Mouse (Mus musculus) spleen, adult 18-20 months (tissue): ENCODE results near the gene Myl7.
"Not testable (repeated sequence)": the region's sequence is repeated elsewhere in the genome, so short reads cannot be mapped to it uniquely, and the experiment has no call there.

Experiments
- DNase-seq, 2 experiments: peaks; one replicate each; pipeline ENCODE4 v3.0.0; 2022; ENCODE audit warnings: mixed read lengths in 2 of 2

Myl7 gene

DNA sequence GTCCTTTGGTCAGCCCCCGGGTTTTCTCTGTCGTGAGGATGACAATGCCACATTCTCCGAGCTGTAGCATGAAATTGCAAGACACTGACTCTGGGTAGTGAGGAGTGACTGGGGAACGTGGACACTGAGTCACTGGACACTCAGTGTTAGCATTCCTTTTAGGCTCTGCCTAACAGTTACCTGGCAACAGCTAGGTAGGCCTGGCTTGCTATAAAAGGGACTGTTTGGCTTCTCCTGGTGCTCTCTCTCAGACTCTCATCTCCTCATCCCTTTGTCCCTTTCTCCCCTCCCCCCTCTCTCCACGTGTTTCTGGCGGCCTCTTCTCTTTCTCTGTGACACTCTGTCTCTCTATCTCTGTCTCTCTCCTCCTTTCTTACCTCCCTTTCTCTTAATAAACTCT is 3.8 kb upstream of the Myl7 start:
- DNase-seq, result no peak

DNA sequence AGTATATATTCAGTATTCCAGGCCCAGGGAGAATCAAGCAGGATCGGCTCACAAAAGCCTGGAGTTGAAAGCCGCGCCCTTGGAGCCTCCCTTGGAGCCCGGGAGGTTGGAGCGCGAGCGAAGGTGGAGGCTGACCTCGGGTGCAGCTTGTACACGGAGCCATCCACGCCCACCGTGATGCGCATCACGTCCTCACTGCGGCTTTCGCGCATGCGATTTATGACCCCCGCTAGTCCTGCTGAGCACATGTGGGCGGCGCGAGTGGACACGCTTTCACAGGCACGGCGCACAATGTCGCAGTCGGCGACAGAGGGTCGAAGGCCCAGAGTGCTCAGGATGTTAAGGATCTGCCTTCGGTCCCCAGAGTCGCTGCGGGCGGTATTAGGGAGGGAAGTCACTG is 3.4 kb upstream of the Myl7 start:
- DNase-seq, result no peak

DNA sequence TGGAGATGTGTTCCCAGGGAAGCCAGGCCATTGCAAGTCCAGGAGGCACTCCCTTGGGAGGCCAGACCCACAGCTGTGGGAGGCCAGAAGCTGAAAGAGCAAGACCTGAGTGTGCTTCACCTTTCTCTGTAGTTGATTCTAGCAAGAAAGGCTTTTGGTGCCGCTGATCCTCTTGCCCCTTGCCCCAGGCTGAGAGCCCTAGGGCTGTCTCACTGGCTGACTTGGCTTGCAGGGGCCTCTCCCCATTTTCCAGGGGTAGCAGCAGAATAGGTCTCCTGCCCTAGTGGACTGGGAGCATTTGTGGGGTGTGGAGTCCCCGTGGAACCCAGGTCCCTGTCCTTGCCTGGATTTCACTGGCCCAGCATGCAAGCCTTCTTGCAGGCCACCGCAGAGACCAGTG is 2.7 kb upstream of the Myl7 start:
- no peak for DNase-seq

- no peak for DNase-seq
Measured at GRCm38 (mm10) chr11:5899286-5899685, 704 bp upstream of the Myl7 start.

GRCm38 (mm10) chr11:5897839-5898238 is 743 bp downstream of the Myl7 start:
- no peak for DNase-seq

- DNase-seq, result no peak
Measured at GRCm38 (mm10) chr11:5897230-5897629, 1.4 kb downstream of the Myl7 start.

DNA sequence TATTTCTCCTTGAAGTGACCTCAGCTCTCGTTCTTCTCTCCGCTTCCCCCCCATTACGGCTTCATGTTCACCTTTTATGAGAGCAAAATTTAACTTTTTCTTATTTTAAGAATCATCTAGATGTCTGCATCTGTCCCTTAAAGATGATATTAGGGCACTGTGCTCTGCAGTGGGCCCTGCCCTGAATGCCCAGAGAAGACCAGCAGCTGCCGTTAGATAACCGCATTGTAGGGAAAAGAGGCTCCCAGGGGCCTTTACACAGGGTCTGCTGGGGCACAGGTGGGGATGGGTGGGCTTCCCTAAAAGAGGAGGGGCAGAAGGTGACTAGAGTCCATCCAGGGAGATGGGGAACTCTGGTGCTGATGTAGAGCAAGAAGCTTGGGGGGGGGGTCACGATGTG is 4.8 kb downstream of the Myl7 start:
- DNase-seq, result no peak

DNA sequence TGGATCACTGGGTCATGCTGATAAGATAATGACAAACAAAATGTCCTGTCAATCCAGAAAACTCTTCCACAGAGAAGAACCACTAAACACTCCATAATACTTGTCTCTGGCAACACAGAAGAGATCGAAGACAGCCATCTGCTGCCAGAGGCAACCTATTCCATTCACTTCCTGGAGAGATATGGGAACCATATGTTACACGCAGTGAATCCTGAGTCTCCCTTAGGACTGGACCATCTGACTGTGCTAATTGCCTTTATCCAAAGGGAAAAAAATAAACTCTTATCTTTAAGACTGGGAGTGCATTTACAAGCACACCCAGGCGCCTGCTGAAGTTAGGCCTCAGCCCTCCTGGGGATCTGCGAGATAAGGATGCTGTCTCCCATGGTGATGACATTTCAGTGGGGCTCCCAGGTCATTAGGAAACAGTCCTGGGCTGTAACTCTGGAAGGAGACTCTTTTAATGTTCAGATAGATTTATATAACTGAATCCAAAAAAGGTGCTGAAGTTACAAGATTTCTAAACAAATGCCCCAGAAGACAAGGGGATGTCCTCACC is 5.7 kb downstream of the Myl7 start:
- DNase-seq, result no peak

DNA sequence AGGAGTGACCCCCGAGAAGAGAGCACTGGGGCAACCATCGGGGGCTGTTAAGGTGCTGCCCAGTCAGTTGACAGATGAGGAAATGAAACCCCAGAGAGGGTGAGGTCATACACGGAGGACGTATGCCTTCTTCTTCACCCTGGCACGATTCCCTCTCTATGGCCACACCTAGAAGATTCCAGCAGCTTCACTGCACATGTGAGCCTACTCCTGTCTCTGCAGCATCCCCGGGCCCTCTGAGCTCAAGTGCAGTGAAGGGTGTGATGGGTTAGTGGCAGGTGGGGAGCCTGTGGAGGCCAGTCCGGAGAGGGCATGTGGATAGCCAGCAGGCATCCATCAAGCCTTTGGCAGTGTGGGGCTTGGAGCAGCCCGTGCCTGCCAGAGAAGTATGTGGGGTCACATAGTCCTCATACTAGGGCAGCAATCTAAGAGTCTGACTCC is 6.4 kb downstream of the Myl7 start:
- peak in 1 of 2 experiments; percentile 20 for DNase-seq

GRCm38 (mm10) chr11:5888563-5888962 is 10.0 kb downstream of the Myl7 start:
- not testable (repeated sequence) for DNase-seq

GRCm38 (mm10) chr11:5887250-5887649 is 11.3 kb downstream of the Myl7 start:
- DNase-seq, result no peak

DNA sequence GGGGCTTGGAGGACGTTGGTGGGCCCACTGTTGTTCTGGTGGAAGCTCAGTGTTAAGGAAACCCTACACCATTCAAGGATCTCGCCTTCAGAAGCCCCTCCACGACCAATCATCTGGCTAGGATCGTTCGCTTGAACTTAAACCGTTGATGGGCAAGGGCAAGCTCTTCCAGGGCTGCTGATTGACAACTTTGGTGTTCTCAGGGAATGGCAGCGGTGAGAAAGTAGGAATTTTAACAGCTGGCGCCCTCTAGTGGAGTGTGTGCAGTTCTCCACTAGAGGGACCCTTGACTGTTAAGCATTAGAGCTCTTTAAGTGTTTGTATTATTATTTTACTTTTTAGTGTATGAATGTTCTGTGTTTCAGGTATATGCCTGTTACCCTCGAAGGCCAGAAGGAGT is 12.4 kb downstream of the Myl7 start:
- DNase-seq, result peak in 1 of 2 experiments; percentile 59

- DNase-seq, result peak in 1 of 2 experiments; percentile 13
Measured at GRCm38 (mm10) chr11:5882518-5882917, 16.1 kb downstream of the Myl7 start.

DNA sequence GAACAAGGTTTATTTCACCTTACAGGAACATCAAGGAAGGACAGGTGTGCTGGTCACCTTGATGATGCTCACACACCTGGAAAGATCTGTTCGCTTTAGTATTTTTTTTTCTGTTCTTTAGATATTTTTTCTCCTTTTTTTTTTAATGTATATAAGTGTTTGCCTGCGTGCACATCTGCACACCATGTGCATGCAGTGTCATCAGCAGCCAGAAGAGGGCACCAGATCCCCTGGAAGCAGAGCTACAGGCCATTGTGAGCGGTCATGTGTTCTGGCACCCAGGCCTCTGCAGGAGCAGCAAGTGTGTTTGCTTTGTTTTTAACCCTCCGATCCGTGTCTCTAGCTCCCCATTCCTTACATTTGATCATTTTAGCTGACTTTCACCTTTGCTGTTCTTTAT is 18.7 kb downstream of the Myl7 start:
- DNase-seq, result peak in 1 of 2 experiments; percentile 46

DNA sequence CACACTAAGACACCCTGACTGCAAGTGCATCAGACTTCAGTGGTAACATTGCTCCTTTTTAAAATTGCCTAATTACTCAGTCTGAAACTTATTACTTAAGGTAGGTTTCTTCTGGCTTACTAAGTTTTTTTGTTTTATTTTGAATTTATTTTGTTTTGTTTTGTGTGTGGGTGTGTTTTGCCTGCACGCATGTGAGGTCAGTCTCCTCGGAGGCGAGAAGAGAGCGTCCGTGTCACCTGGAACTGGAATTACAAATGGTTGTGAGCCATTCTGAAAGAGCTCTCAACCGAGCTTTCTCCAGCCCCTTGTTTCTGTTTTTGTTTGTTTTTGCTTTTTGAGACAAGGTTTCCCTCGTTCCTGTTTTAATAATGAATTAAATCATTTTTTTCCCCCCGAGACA is 19.9 kb downstream of the Myl7 start:
- no peak for DNase-seq

GRCm38 (mm10) chr11:5877921-5878526 is 20.6 kb downstream of the Myl7 start, which contains the start of gene Pold2:
Gene Pold2 (minus strand): TSS chr11:5878292.
- peak; percentile 94 to 95 for DNase-seq

DNA sequence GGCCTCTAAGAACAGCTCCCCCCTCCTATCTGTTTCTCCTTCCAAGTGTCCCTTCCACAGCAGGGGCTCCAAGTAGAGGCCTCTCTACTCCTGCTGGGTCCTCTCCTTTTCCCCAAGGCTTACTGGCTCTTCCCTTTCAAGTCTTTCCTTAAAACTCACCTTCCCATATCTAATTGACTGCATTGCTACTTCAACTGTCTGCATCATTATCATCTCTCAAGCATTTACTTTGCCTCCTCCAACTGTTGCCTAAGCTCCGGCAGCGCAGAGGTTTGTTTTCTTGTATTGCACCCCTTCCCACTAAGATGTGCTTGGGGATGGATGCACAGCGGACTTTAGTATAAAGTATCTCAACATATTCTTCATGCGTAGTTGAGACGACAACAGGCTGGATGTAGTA is 21.2 kb downstream of the Myl7 start:
- DNase-seq, result no peak

DNA sequence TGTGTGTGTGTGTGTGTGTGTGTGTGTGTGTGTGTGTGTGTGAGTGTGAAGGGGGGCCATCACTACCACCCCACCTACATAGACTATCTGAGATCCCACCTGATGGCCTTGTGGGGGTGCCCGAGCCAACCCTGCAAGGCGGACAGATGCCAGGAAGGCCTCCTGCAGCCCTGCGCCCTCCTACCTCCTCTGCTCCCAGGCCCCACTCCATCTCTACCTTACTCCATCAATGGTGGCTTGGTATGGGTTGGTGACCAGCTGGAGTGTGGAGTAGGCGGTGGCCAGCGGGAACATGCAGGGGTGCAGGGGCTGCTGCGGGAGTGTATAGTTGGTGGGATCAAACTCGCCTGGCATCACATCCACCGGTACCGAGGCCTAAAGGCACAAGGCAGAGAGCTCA is 25.4 kb downstream of the Myl7 start:
- DNase-seq, result no peak

GRCm38 (mm10) chr11:5872707-5873106 is 25.9 kb downstream of the Myl7 start:
- DNase-seq, result no peak

GRCm38 (mm10) chr11:5870069-5870468 is 28.5 kb downstream of the Myl7 start:
- no peak for DNase-seq

DNA sequence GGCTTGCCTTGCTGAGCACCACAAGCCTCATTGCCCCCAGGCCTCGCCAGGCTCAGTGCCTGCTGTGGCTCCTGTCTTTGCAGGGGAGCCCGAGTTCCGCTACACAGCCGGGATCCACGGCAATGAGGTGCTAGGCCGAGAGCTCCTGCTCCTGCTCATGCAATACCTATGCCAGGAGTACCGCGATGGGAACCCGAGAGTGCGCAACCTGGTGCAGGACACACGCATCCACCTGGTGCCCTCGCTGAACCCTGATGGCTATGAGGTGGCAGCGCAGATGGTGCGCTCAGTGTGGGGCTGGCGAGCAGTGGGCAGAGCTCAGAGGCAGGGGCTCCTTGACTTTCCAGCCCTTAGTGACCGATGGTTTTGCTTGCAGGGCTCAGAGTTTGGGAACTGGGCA is 29.3 kb downstream of the Myl7 start:
- DNase-seq, result no peak

- DNase-seq, result no peak
Measured at GRCm38 (mm10) chr11:5868324-5868723, 30.3 kb downstream of the Myl7 start.

- no peak for DNase-seq
Measured at GRCm38 (mm10) chr11:5867196-5867595, 31.4 kb downstream of the Myl7 start.

GRCm38 (mm10) chr11:5862394-5863105 is 36.0 kb downstream of the Myl7 start:
- DNase-seq, result no peak
